Mouse (Mus musculus) lung, adult 2 months (tissue): ENCODE measurements around the gene Kcna3.

Source experiments
- CTCF ChIP-seq: fragments of 200-500 bp; IDR thresholded peaks from 2 replicates; pipeline ENCODE4 v1.5.1; 2011; ENCODE audit warnings: mild to moderate bottlenecking, low read length, control low read depth; ENCODE audit not compliant: insufficient read depth
- POLR2A ChIP-seq: fragments of 200-500 bp; IDR thresholded peaks from 2 replicates; pipeline ENCODE4 v1.6.1; 2011; ENCODE audit warnings: low read depth, mild to moderate bottlenecking, control low read depth, low read length, borderline replicate concordance; ENCODE audit errors: extremely low read depth

- TF ChIP-seq CTCF, result no peak
- no peak for TF ChIP-seq POLR2A
Observed at GRCm38 (mm10) chr3:107040408-107040807, 4.4 kb downstream of the Kcna3 start.
